Mouse (Mus musculus) gastrocnemius, adult 2 months (tissue): ENCODE measurements around the gene Sltm. TPM values are rescaled to one million over a fixed set of nuclear protein-coding genes. Genes with fewer than 3 reads are reported as not detected.
A peak's percentile ranks its signal among the peaks of the same experiment; 100 is the strongest.

Experiments
- DNase-seq: peaks from one replicate; pipeline ENCODE4 v3.0.0; 2022
- H3K27ac ChIP-seq: fragments of 200-600 bp; 2 replicates; pipeline ENCODE4 v1.8.1; 2022; ENCODE audit warnings: mild to moderate bottlenecking
- H3K4me3 ChIP-seq: fragments of 200-600 bp; 2 replicates; pipeline ENCODE4 v1.8.1; 2022; ENCODE audit warnings: mild to moderate bottlenecking, moderate library complexity
- CTCF ChIP-seq: fragments of 200-600 bp; IDR thresholded peaks from 2 replicates; pipeline ENCODE4 v1.8.1; 2022; ENCODE audit warnings: antibody characterized with exemption, mild to moderate bottlenecking, moderate library complexity
- intact Hi-C: fragments of 180-260 bp; cut with DNase I; formaldehyde crosslinking; loops from one replicate; pipeline ENCODE4 v1.15.1; 2025
- long read RNA-seq, 2 experiments: library from polyadenylated mRNA; stranded (forward); transcript quantifications; one replicate each; pipeline ENCODE4 v2.0.0; 2021
- total RNA-seq, 2 experiments: library from RNA; stranded (reverse); gene quantifications; 2 replicates each; pipeline ENCODE4 v1.2.3; 2021

The Sltm gene
- 10 to 100 TPM; 16.9 to 20.9 TPM for total RNA-seq
- long read RNA-seq, experiment 1, transcript Sltm-201 (21 exons, 3,691 nt) = minor isoform, 6 of 29 reads
- long read RNA-seq, experiment 1, transcript Sltm-206 (21 exons, 3,755 nt) = major isoform, 11 of 29 reads
- long read RNA-seq, experiment 1, partial matches to known transcripts = 1 of 29 reads
- long read RNA-seq, experiment 1, other reads (novel, unspliced or antisense) = 11 of 29 reads
- long read RNA-seq, experiment 2, transcript Sltm-206 (21 exons, 3,755 nt) = minor isoform, 7 of 28 reads
- long read RNA-seq, experiment 2, transcript Sltm-201 (21 exons, 3,691 nt) = major isoform, 10 of 28 reads
- long read RNA-seq, experiment 2, partial matches to known transcripts = 5 of 28 reads
- long read RNA-seq, experiment 2, other reads (novel, unspliced or antisense) = 6 of 28 reads

DNA sequence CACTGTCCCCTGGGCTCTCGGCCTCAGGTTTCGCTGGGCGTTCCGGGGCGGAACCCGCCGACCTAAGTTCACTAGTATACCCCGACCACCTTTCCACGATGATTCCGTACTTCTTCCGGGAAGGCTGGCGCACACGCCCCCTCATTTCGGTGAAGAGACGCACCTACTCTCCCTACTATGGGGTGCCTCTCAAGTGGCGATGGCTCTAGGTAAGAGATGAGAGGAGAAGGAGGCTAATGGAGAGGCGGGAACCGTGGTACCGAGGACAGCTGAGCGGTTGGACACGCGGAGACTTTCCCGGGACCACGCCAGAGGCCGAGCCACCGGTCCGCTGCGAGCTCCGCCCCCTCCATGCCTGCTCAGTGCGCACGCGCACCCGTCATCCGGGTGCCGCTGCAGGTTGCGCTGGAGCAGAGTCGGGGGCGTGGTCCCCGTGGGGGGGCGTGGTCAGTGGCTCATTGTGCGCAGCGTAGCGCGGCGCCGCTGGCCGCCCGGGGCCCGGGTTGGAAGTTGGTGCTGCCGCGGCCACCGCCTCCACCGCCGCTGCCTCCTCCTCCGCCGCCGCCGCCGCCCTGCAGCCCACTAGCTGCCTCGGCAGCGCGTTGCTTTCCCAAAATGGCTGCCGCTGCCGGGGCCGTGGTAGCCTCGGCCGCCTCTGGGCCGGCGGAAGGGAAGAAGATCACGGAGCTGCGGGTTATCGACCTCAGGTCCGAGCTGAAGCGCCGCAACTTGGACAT, at the start of gene Sltm:
Sltm (plus strand) TSS at position 450 of the 737 bp plus-strand sequence.
- Histone ChIP-seq H3K4me3 (peak within 1 kb of the TSS; percentile 88), H3K27ac (peak within 1 kb of the TSS; percentile 96)
- peak; percentile 100 for DNase-seq
- intact Hi-C loops = loop anchor here (2.0 kb wide), 1 partner anchor 38 kb away; no protein-coding TSS in a partner anchor
- TF ChIP-seq CTCF = no peak

DNA sequence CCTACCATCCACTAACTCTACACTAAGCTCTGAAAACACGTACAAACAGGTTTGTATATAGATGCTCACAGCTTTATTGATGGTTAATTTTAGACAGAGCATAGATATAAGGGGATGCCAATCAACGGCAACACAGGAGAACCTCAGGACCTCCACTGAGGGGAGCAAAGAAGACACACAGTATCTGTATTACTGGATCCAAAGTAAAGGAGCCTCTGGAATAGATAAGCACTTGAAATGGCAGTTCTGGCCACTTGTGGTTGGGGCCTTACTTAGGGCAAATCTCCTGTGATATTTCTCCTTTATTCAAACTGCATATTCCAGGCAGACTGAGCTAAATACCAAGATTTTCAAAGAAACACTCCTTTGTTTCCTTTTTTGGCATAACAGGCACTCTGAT, 49.5 kb upstream of the Sltm start:
- Histone ChIP-seq H3K4me3 (no peak overlapping the region), H3K27ac (no peak overlapping the region)
- intact Hi-C loops = no loop called here
- DNase-seq = no peak
- TF ChIP-seq CTCF = no peak

DNA sequence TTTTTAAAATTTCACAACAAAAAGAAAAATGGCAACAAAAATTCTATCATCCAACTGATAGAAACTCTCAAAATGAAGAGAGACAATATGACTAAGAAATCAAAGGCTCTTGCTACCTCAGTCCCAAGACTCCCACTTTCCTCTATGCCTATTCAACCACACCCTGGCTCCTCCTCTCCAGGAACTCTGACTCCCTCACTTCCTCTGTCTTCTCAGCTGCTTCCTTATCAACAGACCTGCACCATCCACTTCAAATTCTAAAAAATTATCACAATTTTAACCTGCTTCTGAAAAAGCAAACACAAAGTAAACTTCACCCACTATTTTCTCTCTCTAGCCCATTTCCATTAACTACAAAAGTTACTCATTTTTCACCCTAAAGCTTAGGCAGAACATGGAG, 45.6 kb upstream of the Sltm start:
- intact Hi-C loops = no loop called here
- TF ChIP-seq CTCF = no peak
- Histone ChIP-seq H3K4me3 (no peak overlapping the region), H3K27ac (no peak overlapping the region)
- no peak for DNase-seq

DNA sequence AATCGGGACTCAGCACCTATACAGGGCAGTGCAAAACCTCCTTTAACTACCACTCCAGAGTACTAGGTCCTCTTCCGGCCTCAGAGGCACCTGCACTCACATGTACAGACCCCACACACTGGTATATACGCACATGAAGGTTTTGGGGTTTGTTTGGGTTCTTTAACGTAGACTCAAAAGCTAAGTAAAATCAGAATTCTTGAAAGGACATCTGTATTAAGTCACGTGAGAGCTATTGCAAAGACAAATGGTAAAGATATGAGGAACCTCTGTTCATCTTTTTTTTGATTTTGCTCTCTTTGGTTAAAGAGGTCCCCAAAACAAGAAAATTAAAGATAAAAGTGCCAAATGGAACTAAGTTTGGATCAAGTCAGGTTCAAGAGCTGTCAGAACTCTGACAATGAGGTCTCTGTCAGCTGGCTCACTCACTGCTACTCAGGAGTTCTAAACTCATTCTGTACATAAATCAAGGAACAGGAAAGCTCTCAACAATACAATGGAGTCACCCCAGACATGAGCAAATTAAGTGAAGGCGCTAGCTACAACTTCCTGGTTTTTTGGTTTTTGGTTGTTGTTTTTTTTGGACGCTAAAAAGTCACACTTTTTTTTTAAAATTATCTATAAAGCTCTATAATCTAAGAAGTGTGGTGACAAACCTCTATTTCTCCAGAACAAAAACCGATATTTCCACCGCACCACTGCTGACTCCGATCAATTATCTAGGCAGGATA, 40.1 kb upstream of the Sltm start:
- TF ChIP-seq CTCF = no peak
- H3K27ac ChIP-seq = peak overlapping the region; percentile 99
- intact Hi-C loops = no loop called here
- peak overlapping the region; percentile 94 for H3K4me3 ChIP-seq
- no peak for DNase-seq

DNA sequence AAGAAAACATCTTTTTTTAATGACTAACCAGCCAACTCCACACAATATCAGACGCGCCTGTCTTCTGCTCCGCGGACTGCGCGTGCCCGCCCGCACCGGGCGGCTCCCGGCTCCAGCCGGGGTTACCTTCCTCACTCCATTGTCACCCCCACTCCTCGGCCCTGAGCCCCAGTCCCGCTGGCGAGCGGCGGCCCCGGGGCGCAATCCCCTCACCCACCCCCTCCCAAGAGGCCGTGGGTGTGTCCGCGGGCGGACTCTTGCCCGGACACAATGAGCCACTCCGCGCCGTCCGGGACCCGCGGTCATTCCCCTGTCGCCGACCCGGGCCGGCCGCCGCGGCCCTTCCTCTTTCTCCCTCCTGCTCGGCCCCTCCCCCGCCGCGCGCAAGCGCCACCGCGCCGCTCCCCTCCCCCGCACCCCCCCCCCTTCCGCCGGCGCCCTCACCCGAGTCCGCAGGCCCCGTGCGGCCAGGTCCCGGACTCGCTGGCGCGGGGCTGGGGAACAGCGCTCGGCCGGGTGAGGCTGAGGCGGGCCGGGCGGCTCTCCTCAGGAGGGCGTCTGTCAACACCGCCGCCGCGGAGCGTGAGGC, 39.4 kb upstream of the Sltm start:
- no peak for DNase-seq
- intact Hi-C loops = no loop called here
- no peak for TF ChIP-seq CTCF
- peak overlapping the region; percentile 94 for H3K4me3 ChIP-seq
- peak overlapping the region; percentile 99 for H3K27ac ChIP-seq

DNA sequence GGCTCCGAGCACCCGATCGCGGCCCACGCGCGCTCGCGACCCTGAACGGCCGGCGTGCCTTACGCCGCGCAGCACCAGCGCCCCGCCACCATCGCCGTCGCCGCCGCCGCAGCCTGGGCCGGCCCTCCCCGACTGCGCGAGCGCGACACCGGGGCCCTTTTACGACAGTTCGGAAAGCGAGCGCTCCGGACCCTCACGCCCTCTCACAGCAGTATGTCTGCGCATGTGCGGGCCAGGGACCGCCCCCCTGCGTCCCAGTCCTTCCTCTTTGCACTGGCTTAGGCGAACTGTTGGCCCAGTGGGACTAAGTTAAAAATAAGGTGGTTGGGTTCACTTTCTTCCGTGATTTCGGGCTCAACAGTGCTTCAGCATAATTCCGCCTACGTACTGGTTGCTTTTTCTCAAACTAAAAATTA, 38.9 kb upstream of the Sltm start, which contains the start of gene Rnf111:
Rnf111 (minus strand) TSS at position 100 of the 416 bp plus-strand sequence.
- peak within 1 kb of the TSS; percentile 99 for H3K27ac ChIP-seq
- peak; percentile 99 for DNase-seq
- H3K4me3 ChIP-seq = peak within 1 kb of the TSS; percentile 94
- intact Hi-C loops = loop anchor here (2.0 kb wide), 1 partner anchor 39 kb away; the partner anchor contains the start of gene Sltm
- TF ChIP-seq CTCF = no peak

DNA sequence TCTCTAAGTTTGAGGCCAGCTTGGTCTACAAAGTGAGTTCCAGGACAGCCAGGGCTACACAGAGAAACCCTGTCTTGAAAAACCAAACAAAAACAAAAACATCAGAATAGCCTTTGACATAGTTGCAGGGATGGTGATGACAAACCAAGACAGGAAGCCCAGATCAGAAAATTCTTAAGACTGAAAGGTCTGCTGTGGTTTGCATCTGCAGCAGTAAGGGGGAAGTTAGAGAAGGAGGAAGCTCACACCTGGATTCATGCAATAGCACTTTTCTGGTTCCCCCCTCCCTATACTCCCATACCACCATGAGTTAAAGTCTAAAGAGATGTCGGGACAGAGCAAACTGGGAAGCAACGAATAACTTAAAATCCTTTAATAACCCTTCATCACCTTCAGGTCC, 36.4 kb upstream of the Sltm start:
- TF ChIP-seq CTCF = no peak
- DNase-seq = no peak
- intact Hi-C loops = no loop called here
- Histone ChIP-seq H3K4me3 (no peak overlapping the region), H3K27ac (no peak overlapping the region)

DNA sequence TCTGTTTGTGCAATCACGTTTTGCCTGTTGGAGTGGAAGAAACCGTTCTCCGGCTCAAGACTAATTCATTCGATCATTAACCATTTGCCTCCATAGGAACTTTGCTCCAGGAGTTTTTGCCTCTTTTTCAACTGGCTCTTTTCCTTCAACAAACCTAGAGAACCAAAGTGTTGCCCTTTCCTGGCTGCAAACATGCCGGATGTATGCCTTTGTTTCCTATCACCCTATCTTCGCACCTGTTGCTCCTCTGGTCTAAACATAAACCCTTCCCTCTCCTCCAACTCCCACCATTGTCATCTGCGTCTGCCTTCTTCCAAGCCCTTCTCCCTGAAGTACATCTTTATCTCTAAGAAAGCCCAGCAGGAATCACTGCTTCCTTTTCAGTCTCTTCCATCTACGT, 35.8 kb upstream of the Sltm start:
- H3K4me3 ChIP-seq = no peak overlapping the region
- DNase-seq = no peak
- intact Hi-C loops = no loop called here
- no peak overlapping the region for H3K27ac ChIP-seq
- no peak for TF ChIP-seq CTCF

DNA sequence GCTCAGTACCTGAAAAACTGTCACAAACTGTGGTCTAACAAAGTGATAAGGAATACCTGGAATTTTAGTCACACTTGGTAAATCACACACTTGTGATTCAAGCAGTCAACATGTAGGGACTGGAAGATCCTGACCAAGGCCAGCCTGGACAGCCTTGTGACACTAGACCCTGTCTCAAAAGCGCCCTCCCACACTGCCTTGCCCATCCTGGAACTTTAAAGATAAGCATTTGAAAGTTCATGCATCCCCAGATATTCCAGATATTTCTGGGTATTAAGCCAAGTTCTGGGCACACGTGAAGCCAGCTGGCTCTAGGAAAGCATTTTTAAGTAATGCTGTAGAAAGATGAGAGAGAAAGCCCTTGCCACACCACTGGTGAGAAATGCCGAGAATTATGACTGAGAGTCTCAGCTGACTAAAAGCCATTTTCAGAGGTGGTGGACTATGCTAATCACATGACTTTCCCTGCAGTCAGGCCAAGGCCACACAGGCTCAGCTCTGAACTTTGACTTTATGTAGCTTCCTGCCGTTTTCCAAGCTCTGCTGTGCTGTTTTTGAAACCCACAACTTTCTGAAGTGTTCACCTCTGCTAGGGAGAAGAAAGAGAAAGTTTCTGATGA, 32.5 kb upstream of the Sltm start:
- DNase-seq = peak; percentile 20
- intact Hi-C loops = no loop called here
- H3K27ac ChIP-seq = peak overlapping the region; percentile 76
- TF ChIP-seq CTCF = no peak
- H3K4me3 ChIP-seq = no peak overlapping the region

DNA sequence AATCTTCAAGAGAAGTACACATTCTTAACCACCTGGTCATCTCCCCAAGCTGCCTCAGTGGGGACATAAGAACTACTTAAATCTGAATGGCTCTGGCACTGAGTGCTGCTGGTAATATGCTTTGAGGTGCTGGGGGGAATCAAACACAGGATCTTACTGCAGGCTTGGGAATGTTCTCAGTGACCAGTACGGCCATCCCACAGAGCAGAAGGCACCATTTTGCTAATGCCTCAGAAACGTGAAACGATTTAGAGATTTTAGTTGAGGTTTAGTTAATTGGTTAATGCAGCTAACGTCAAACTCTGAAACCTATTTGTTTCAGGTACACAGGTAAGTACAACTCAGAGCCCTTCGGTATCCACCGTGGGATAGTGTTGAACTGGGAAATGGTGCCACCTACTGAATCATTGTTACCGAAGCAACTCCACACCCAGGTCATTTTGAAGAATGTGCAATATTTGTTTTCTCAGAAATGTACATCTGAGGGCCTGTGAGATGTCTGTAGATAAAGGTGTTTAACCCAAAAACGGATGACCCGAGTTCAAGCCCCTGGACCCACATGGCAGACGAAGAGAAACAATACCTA, 31.5 kb upstream of the Sltm start:
- intact Hi-C loops = no loop called here
- peak overlapping the region; percentile 76 for H3K27ac ChIP-seq
- peak; percentile 46 for TF ChIP-seq CTCF
- H3K4me3 ChIP-seq = no peak overlapping the region
- no peak for DNase-seq

DNA sequence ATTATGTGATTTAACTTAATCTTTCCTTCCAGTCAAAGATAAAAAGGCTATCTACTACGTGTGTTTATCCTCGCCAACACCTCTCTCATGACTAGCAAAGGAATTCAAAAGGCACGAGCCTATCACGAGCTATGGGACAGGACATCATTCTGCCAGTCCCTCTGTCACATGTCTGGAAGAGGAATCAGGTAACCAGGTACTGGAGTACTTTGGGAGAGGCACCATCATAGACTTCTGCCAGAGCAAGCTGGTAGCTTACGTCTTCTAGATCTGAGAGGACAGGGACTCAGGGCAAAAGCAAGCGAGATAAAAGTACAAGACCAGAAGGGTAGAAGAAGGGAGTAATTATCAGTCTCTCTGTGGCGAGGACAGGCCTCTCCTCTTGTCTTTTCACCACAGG, 30.9 kb upstream of the Sltm start:
- no peak for DNase-seq
- Histone ChIP-seq H3K4me3 (no peak overlapping the region), H3K27ac (no peak overlapping the region)
- intact Hi-C loops = no loop called here
- TF ChIP-seq CTCF = no peak

DNA sequence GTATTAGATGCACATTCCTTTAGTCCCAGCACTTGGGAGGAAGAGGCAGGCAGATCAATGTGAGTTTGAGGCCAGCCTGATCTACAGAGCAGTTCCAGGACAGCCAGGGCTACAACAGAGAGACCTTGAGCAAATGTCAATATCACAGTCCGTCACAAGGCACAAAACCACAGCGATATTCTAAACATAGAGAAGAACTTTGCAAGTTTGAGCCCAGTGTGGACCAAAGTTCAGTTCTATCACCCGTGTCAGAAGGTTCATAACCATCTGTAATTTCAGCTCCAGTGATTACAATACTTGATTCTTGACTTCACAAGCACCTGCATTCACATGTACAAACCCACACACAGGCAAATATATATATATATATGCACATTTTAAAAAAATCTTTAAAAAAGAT, 21.9 kb upstream of the Sltm start:
- Histone ChIP-seq H3K27ac (no peak overlapping the region), H3K4me3 (no peak overlapping the region)
- intact Hi-C loops = no loop called here
- DNase-seq = no peak
- no peak for TF ChIP-seq CTCF
